Mouse (Mus musculus): ENCODE results near the gene Nlrp6.

Nlrp6 gene

DNA sequence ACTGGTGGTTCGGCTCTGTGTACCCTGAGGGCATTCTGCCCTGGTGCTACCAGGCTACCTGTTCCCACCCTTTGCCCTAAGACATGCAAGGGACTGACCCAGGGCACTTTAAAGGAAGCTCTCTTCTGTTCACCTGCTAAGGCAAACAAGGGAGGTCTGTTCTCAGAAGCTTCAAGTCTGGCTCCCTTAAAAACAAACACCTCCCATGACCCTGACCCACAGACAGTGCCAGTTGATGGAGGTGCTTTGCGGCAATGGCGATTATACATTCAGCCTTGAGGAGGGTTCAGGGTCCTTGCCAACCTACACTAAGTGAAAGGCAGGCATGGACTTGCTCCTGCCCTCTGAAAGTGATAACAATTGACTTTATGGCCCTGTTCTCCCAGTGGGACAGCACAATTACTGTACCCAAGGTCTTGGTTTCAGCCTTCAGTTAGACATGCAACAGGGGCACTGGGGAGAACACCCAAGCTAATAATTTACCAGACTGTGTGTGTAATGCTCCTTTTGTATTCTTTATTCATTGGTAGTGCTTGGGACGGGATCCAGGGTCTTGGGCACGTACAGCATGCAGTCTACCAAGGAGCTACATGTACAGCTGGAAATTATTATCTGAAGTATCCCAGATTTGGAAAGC is 7.7 kb upstream of the Nlrp6 start:
- no peak for DNase-seq (ENCODE audit: extremely low read depth, low read depth)

GRCm38 (mm10) chr7:140914031-140914690 is 6.5 kb upstream of the Nlrp6 start:
- no peak for DNase-seq (ENCODE audit: extremely low read depth, low read depth)

DNA sequence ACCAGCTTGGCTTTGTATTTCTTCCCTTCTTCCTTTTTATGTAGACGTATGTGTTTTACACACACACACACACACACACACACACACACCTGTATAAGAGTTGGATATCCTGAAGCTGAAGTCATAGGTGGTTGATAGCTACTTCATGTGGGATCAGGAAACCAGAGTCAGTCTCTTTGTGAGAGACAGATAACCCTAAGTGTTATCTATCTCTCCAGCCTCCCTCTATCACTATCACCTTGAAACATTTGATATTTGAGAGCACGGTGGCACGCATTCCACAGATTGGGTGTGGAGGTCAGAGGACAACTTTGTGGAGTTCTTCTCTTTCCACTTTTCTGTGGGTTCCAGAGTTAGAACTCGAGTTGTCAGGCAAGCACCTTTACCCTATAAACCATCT is 791 bp upstream of the Nlrp6 start:
- no peak for DNase-seq (ENCODE audit: extremely low read depth, low read depth)

DNA sequence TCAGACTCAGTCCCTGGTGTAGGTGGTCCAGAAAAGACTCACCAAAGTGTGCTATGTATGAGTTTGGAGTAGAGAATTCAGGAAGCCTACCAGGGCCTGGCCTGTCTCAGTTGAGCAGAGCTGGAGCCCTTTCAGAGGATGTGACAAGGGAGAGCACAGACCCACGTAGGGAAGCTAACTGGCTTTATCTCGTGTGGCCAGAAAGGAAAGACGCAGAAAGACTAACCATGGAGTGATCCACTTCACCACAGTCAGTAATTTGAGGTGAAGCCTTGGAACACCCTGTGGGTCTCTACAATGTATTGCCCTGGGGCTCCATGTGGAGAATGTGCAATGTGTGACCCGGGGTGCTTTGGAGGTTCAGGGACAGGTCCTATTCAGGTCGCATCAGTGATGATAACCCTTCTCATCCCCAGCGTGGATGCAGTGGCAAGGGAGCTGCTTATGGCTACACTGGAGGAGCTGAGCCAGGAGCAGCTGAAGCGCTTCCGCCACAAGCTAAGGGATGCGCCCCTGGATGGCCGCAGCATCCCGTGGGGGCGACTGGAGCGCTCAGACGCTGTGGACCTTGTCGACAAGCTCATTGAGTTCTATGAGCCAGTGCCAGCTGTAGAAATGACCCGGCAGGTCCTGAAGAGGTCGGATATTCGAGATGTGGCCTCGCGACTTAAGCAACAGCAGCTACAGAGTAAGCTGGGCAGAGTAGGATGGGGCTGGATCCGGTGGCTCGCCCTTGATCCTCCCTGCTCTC is 698 bp downstream of the Nlrp6 start:
- peak; percentile 60 for DNase-seq (ENCODE audit: extremely low read depth, low read depth)

DNA sequence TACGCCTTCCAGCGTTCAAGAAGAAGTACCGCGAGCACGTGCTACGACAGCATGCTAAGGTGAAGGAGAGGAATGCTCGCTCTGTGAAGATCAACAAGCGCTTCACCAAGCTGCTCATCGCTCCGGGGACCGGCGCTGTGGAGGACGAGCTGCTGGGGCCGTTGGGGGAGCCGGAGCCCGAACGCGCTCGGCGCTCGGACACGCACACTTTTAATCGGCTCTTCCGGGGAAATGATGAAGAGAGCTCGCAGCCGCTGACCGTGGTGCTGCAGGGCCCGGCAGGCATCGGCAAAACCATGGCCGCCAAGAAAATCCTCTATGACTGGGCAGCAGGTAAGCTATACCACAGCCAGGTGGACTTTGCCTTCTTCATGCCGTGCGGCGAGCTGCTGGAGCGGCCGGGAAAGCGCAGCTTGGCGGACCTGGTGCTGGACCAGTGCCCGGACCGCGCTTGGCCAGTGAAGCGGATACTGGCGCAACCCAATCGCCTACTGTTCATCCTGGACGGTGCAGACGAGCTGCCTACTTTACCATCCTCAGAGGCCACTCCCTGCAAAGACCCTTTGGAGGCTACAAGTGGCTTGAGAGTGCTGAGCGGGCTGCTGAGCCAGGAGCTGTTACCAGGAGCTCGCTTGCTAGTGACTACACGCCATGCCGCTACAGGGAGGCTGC is 1.8 kb downstream of the Nlrp6 start:
- no peak for DNase-seq (ENCODE audit: extremely low read depth, low read depth)

GRCm38 (mm10) chr7:140923070-140923775 is 2.5 kb downstream of the Nlrp6 start:
- no peak for DNase-seq (ENCODE audit: extremely low read depth, low read depth)

DNA sequence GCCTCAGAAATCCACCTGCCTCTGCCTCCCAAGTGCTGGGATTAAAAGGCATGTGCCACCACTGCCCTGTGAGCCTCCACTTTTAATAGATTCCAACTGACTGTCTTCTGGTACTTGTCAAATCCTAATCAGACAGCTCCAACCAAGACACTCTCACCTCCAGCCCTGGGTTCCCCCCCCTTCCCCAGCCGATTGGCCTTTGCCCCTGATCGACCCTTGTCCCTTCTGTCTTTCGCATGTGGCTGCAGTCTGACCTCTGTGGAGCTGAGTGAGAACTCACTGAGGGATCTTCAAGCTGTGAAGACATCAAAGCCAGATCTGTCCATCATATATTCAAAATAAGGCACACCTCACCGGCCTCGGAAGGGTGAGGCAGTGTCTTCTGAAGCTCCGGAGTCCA is 6.5 kb downstream of the Nlrp6 start:
- DNase-seq (ENCODE audit: extremely low read depth, low read depth) = no peak

DNA sequence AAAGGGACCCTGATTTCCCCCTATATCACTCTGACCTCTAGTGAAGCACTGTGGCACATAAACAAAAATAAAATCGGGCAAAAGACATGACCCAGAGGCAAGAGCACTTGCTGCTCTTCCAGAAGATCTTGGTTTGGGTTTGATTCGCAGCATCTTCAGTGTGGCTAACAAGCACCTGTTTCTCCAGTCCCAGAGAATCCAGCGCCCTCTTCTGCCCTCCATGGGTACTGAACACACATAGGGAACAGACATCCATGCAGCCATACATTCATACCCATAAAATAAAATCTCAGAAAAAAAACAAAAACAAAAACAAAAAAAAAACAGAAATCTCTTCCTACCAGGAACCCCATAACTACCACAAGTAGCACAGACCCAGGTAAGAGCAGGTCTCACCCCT is 17.7 kb downstream of the Nlrp6 start:
- DNase-seq (ENCODE audit: extremely low read depth, low read depth) = no peak

DNA sequence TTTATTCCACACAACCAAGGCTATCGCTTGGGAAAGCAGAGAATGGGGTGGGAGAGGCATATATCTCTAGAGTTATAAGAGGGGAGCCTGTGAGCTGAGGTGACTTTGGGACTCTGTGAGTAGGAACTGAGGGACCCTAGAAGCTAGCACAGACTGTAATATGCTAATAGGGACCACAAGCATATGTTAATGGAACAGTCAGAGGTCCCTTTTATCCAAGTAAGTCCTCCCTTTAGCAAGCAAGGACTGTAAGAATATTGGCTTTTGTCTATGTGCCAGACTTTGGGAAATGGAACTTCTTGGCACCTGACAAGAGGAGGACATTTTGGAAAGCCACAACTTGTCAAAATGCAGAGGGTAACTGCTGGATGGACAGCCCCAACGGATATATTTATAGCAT is 18.2 kb downstream of the Nlrp6 start:
- no peak for DNase-seq (ENCODE audit: extremely low read depth, low read depth)

- no peak for DNase-seq (ENCODE audit: extremely low read depth, low read depth)
These were observed 19.0 kb downstream of the Nlrp6 start for GRCm38 (mm10) chr7:140939669-140940171.

GRCm38 (mm10) chr7:140941222-140942051 is 20.7 kb downstream of the Nlrp6 start, which contains the start of gene Pgghg:
Gene Pgghg, plus strand, starts transcription at chr7:140941391.
- DNase-seq (ENCODE audit: extremely low read depth, low read depth) = peak; percentile 84

- no peak for DNase-seq (ENCODE audit: extremely low read depth, low read depth)
These were observed 21.6 kb downstream of the Nlrp6 start for GRCm38 (mm10) chr7:140942341-140942740.

DNA sequence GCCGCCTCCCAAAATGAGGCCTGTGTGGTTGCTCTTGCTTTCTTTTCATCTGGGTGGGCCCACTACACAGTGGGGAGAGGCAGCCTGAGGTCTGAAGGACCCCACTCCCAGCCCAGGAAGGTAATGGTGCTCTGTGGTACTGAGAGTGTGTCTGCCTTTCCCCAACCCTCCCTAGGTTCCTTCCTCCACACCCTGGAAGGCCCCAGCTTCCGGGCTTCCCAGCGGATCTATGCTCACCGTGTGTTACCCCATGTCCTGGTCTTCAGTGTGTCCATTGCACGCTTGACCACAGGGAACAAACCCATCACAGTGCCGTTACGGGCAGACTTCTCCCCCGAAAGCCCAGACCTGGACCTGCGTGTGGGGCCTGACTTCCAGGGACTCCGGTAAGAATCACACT is 22.1 kb downstream of the Nlrp6 start:
- DNase-seq (ENCODE audit: extremely low read depth, low read depth) = no peak

GRCm38 (mm10) chr7:140943356-140943755 is 22.7 kb downstream of the Nlrp6 start:
- DNase-seq (ENCODE audit: extremely low read depth, low read depth) = no peak

DNA sequence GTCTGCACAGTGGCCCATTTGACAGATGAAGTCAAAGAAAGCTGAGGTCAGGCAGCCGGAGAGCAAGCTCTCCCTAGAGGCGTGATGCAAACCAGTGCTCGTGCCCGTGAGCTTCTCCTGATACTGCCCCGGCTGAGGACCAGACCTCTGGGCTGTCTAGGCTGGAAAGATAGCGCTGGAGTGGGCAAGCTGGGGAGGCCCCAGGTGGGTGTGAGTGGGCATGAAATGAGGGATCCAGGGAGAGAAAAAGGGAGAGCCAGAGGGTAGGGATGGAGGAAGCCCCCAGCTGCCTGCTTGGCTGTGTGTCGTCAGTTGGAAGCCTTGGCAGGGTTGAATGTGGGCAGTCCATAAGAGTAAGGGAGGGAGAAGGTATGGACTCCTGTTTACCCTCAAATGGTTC is 23.5 kb downstream of the Nlrp6 start:
- no peak for DNase-seq (ENCODE audit: extremely low read depth, low read depth)

- no peak for DNase-seq (ENCODE audit: extremely low read depth, low read depth)
These were observed 24.5 kb downstream of the Nlrp6 start for GRCm38 (mm10) chr7:140945247-140945646.

- DNase-seq (ENCODE audit: extremely low read depth, low read depth) = no peak
These were observed 25.6 kb downstream of the Nlrp6 start for GRCm38 (mm10) chr7:140946311-140946710.

DNA sequence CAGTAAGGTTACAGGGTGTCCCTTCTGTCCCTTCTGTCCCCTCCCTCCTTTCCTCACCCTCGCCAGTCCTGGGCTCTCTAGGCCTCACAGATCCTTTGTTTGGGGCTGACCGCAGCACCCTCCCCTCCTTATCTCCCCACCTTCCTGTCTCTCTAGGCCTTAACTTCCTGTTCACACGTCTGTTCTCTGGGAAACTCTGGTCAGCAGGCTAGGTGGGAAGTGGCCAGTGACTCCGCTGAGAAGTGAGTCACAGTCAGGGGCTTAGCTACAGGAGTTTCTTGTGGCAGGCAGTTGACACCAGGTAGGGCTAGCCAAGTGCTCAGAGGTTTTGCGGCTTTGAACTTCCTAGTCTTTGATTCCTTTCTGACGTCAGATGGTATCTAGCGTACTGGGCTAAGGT is 26.3 kb downstream of the Nlrp6 start:
- DNase-seq (ENCODE audit: extremely low read depth, low read depth) = peak; percentile 60

- no peak for DNase-seq (ENCODE audit: extremely low read depth, low read depth)
These were observed 27.5 kb downstream of the Nlrp6 start for GRCm38 (mm10) chr7:140948161-140948560.

- no peak for DNase-seq (ENCODE audit: extremely low read depth, low read depth)
These were observed 28.6 kb downstream of the Nlrp6 start for GRCm38 (mm10) chr7:140949255-140949654.
